Mouse (Mus musculus): ENCODE data around the gene Pip5kl1.

Pip5kl1 gene

GRCm38 (mm10) chr2:32574497-32574896 is at the start of gene Pip5kl1:
Gene Pip5kl1 (plus strand): TSS chr2:32574797.
- no peak for DNase-seq (ENCODE audit: low read depth)

- no peak for DNase-seq (ENCODE audit: low read depth)
Measured at GRCm38 (mm10) chr2:32525816-32526215, 48.8 kb upstream of the Pip5kl1 start.

- DNase-seq (ENCODE audit: low read depth): no peak
Measured at GRCm38 (mm10) chr2:32527468-32527966, 47.1 kb upstream of the Pip5kl1 start.

GRCm38 (mm10) chr2:32528326-32528725 is 46.3 kb upstream of the Pip5kl1 start:
- DNase-seq (ENCODE audit: low read depth): no peak

GRCm38 (mm10) chr2:32530479-32530878 is 44.1 kb upstream of the Pip5kl1 start:
- no peak for DNase-seq (ENCODE audit: low read depth)

- no peak for DNase-seq (ENCODE audit: low read depth)
Measured at GRCm38 (mm10) chr2:32533163-32533562, 41.4 kb upstream of the Pip5kl1 start.

GRCm38 (mm10) chr2:32534061-32534732 is 40.4 kb upstream of the Pip5kl1 start:
- DNase-seq (ENCODE audit: low read depth): peak; percentile 53

- peak; percentile 99 for DNase-seq (ENCODE audit: low read depth)
Measured at GRCm38 (mm10) chr2:32534733-32535471, 39.7 kb upstream of the Pip5kl1 start, which contains the start of gene Fam102a. Gene Fam102a (plus strand): TSS chr2:32535332.

GRCm38 (mm10) chr2:32535501-32535991 is 39.1 kb upstream of the Pip5kl1 start:
- DNase-seq (ENCODE audit: low read depth): peak; percentile 55

GRCm38 (mm10) chr2:32536086-32536633 is 38.4 kb upstream of the Pip5kl1 start:
- peak; percentile 50 for DNase-seq (ENCODE audit: low read depth)

- DNase-seq (ENCODE audit: low read depth): peak; percentile 78
Measured at GRCm38 (mm10) chr2:32536634-32537359, 37.8 kb upstream of the Pip5kl1 start.

- no peak for DNase-seq (ENCODE audit: low read depth)
Measured at GRCm38 (mm10) chr2:32537360-32537905, 37.2 kb upstream of the Pip5kl1 start.

- DNase-seq (ENCODE audit: low read depth): no peak
Measured at GRCm38 (mm10) chr2:32537941-32538340, 36.7 kb upstream of the Pip5kl1 start.

- DNase-seq (ENCODE audit: low read depth): no peak
Measured at GRCm38 (mm10) chr2:32538461-32538860, 36.1 kb upstream of the Pip5kl1 start.

- DNase-seq (ENCODE audit: low read depth): no peak
Measured at GRCm38 (mm10) chr2:32539452-32539981, 35.1 kb upstream of the Pip5kl1 start.

GRCm38 (mm10) chr2:32541333-32541908 is 33.2 kb upstream of the Pip5kl1 start:
- no peak for DNase-seq (ENCODE audit: low read depth)

- DNase-seq (ENCODE audit: low read depth): no peak
Measured at GRCm38 (mm10) chr2:32541986-32542573, 32.5 kb upstream of the Pip5kl1 start.

GRCm38 (mm10) chr2:32543031-32543449 is 31.6 kb upstream of the Pip5kl1 start:
- peak; percentile 34 for DNase-seq (ENCODE audit: low read depth)

- DNase-seq (ENCODE audit: low read depth): no peak
Measured at GRCm38 (mm10) chr2:32546951-32547350, 27.6 kb upstream of the Pip5kl1 start.

- DNase-seq (ENCODE audit: low read depth): no peak
Measured at GRCm38 (mm10) chr2:32547380-32547779, 27.2 kb upstream of the Pip5kl1 start.

Data from NIH3T3 (cell line).